Mouse (Mus musculus) ovary, postnatal 10 days (tissue): ENCODE results near the gene Ifit1bl2.
A peak's percentile ranks its signal among the peaks of the same experiment; 100 is the strongest.
"Not testable (repeated sequence)": the region's sequence is repeated elsewhere in the genome, so short reads cannot be mapped to it uniquely, and the experiment has no call there.

ENCODE experiments used
- DNase-seq: peaks from one replicate; pipeline ENCODE4 v3.0.0; 2022; ENCODE audit warnings: low spot score

Gene Ifit1bl2

DNA sequence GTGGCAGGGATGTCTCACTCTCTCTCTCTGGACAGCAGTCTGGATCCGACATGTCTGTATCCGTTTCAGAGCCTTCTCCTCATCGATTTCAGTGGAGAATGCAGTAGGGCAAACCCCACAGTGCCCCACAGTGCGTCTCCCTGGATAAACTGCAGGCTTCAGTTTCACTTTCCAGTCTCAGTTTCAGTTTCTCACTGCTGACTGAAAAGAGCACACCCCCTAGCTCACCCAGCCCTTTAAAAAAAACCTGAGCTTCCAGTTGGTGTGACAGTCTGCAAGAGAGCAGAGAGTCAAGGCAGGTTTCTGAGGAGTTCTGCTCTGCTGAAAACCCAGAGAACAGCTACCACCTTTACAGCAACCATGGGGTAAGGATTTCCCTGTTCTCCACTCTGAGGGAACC is at the start of gene Ifit1bl2, which contains the start of gene Ifit1:
TSS of gene Ifit1bl2 (minus strand) at position 121 of the 400 bp plus-strand sequence.
TSS of gene Ifit1 (plus strand) at position 249 of the 400 bp plus-strand sequence.
- DNase-seq = no peak

- DNase-seq = no peak
Observed at GRCm38 (mm10) chr19:34685530-34685929, 45.0 kb upstream of the Ifit1bl2 start.

DNA sequence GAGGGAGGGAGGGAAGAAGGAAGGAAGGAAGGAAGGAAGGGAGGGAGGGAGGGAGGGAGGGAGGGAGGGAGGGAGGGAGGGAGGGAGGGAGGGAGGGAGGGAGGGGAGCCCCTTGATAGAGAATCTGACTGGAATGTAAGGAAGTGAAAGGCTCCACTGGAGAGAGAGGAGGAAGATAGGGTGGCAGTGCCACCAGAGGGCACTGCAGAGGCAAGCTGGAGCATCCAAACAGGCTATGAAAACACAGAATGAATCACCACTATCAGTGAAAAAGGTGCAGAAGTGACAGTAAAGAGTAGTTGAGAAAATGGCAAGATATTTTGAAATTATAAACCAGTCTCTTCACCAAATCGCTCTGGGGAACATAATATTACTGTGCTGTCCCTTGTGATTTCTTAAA is 44.3 kb upstream of the Ifit1bl2 start:
- DNase-seq = no peak

GRCm38 (mm10) chr19:34678428-34678827 is 37.9 kb upstream of the Ifit1bl2 start:
- DNase-seq = no peak

GRCm38 (mm10) chr19:34673476-34673875 is 32.9 kb upstream of the Ifit1bl2 start:
- no peak for DNase-seq

- peak; percentile 39 for DNase-seq
Observed at GRCm38 (mm10) chr19:34666127-34666526, 25.6 kb upstream of the Ifit1bl2 start.

- no peak for DNase-seq
Observed at GRCm38 (mm10) chr19:34662740-34663139, 22.2 kb upstream of the Ifit1bl2 start.

DNA sequence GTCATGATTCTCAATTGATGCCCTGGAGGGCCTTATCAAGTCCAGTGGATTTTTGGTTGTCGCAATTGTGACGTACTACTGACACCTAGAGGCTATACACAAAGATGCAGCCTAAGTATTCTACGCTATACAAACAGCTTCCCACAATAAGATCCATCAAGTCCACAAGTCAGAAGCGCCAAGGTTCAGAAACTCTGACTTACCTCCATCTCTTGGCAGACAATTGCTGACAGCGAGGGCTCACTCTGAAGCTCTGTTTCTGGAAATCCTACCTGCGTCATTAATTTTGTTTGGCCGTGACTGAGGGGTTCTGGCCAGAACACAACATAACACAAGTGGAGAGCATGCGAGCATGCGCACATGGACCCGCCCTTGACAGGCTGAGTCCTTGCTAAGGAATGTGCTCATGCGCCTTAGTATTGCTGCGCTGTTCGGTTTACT is 21.5 kb upstream of the Ifit1bl2 start:
- no peak for DNase-seq

DNA sequence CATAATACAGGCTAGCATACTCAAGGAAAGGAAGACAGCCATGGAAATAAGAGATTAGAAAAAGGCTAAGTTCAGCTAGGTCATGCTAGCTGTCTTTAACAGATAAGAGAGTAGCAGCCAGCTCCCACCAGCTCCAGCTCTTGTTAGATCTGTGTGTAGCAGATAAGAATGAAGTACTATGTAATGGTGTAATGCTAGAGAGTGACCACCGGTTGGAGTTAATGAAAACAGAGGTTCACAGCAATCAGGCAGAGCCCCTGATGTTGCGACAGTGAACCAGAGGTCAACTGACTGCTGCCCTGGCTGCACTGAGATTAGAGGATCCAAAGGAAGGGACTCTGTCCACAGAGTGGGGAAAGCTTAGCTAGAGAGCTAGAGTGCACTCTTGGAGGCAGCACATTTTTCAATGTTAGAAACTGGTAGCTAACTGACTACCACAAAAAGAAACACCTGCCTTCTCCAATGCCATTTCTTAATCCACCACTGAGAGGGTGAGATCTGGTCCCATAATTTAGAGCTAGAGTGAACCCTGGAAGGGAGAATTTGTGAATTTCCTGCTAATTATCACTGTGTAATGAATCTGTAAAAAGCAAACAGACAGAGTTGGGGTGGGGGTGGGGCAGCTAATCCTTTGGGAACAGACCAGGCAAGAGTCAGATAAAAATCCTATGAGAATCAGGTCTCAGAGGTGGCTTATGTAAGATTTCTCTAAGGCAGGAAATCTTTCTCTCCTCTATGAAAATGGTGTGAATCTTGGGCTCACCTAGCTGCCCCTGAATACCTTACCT is 16.2 kb upstream of the Ifit1bl2 start:
- DNase-seq = no peak

DNA sequence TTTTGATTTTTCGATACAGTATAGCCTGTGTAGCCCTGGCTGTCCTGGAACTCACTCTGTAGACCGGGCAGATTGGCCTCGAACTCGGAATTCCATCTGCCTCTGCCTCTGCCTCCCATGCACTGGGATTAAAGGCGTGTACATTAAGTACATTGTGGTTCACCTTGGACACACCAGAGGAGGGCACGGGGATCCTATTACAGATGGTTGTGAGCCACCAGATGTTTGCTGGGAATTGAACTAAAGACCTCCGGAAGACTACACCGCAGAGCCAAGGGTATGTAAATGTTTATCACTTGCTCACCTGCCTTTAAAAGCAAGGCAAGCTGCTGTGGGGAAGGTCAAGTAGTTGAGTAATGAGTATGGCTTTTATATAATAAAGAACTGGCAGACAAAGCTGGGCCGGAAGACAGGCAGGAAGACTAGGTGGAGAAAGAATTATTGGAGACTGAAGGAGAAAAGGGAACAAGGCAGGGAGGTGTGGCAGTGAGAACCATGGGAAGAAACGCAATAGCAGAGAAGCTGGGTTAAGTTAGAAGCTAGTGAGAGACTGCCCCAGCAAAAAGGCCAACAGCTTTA is 14.8 kb upstream of the Ifit1bl2 start:
- no peak for DNase-seq

- no peak for DNase-seq
Observed at GRCm38 (mm10) chr19:34650997-34651396, 10.5 kb upstream of the Ifit1bl2 start.

- no peak for DNase-seq
Observed at GRCm38 (mm10) chr19:34650276-34650675, 9.7 kb upstream of the Ifit1bl2 start.

DNA sequence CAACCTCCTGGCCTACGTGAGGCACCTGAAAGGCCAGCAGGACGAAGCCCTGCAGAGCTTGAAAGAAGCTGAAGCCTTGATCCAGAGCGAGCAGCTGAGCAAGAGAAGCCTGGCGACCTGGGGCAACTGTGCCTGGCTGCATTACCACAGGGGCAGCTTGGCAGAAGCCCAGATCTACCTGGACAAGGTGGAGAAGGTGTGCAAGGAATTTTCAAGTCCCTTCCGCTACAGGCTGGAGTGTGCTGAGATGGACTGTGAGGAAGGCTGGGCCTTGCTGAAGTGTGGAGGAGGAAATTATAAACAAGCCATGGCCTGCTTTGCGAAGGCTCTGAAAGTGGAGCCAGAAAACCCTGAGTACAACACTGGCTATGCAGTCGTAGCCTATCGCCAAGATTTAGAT is 7.1 kb upstream of the Ifit1bl2 start:
- not testable (repeated sequence) for DNase-seq

DNA sequence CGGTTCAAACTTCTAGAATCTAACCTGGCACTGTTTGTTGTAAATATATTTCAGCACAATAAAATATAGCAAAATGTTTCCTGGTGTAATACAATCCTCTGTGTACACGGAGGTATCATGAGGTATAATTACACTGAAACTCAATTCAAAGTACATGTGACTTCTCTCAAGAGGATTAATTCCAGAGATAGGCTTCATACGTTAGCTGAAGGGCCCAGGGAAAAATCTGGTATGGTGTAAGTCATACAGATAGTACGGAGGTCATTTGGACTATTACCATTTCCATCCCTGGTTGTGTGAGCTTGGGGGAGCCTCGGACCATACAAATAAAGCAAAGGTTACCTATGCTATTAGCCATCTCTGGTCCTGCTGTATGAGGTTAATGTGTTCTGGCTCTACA is 2.1 kb upstream of the Ifit1bl2 start:
- no peak for DNase-seq

GRCm38 (mm10) chr19:34636933-34637557 is 3.5 kb downstream of the Ifit1bl2 start:
- DNase-seq = peak; percentile 21

DNA sequence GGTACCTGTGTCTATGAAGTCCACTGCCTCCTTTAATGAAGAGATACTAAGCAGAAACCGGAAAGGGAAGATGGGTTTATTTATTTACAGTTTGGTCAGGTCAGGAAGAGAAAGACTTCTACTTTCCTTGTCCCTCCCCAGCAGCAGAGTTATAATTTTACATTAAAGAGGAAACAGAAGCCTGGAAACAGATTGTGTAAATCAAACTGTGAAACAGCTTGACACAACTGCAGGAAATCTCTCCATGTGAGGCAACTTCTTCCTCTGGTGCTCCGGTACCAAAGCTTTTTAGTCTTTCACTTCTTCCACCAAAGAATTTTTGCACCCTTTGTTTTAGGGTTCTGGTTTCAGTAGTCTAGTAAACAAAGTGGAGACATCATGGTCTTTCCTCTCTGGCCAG is 7.1 kb downstream of the Ifit1bl2 start:
- no peak for DNase-seq

DNA sequence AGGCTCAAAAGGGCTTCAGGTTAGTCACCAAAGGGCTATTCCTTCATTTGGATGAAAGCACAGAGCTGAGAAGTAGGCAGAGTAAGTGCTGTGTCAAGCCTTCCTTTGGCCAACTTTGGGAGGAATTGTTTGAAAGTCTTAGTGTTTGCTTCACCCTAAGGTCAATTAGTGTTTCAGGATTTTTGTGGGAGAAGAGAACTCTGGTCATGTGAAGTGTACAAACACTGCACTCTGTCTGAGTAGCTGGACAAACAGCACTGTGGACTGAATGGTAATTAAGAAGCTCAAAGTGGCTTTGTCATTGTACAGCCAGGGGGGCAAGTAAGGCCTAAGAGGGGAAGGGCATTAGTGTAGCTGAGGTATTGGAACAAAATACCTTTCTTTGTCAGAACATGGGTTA is 9.1 kb downstream of the Ifit1bl2 start:
- no peak for DNase-seq

GRCm38 (mm10) chr19:34627496-34627895 is 13.0 kb downstream of the Ifit1bl2 start:
- DNase-seq = no peak

GRCm38 (mm10) chr19:34624663-34625062 is 15.9 kb downstream of the Ifit1bl2 start:
- DNase-seq = no peak

- no peak for DNase-seq
Observed at GRCm38 (mm10) chr19:34623781-34624180, 16.8 kb downstream of the Ifit1bl2 start.

DNA sequence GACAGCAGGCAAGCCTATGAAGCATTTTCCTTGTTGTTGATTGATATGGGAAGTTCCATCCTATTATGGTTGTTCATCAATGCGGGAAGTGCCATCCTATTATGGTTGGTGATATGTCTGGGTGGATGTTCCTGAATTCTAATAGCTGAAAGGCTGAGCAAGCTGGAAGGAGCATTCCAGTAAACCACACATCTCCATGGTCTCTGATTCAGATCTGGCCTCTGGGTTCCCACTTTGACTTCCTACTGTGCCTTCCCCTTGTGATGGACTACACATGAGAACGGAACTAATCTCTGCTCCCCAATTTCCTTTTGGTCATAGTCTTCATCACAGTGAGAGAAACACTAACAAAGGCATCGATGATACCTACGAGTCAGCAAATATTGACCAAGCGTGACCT is 19.7 kb downstream of the Ifit1bl2 start:
- DNase-seq = no peak

DNA sequence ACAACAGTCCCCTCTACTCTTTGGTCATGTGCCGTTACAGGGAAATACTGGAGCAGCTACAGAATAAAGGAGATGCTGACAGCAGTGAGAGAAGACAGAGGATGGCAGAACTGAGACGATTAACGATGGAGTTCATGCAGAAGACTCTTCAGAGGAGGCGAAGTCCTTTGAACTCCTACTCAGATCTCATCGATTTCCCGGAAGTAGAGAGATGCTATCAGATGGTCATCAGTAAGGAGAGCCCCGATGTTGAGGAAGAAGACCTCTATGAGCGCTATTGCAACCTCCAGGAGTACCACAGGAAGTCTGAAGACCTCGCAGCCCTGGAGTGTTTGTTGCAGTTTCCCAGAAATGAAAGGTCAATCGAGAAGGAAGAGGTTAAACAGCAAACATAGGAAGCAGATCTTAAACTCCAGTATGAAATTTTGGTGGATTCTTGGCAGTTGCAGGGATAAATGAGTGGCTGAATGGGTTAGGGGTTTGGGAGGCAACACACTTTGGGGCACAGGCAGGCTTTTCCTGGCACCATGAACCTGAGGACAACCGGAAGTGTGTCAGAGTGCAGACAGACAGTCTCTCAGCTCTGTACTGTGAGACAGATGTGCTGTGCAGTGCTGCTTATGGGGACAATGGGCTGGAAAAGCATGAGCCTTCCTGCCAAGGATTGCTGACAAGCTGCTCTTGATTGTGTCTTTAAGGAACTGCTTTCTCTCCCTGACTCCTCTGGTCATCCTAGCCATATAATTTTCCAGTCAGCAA is 28.1 kb downstream of the Ifit1bl2 start:
- not testable (repeated sequence) for DNase-seq
